Mouse (Mus musculus): ENCODE measurements around the gene Evx1.

Gene Evx1

GRCm38 (mm10) chr6:52313391-52314303, at the start of gene Evx1:
Gene Evx1, plus strand, starts transcription at chr6:52313498.
- no peak for DNase-seq (ENCODE audit: extremely low read depth, low read depth, low spot score)

- no peak for DNase-seq (ENCODE audit: extremely low read depth, low read depth, low spot score)
Observed at GRCm38 (mm10) chr6:52264106-52264790, 49.0 kb upstream of the Evx1 start.

- DNase-seq (ENCODE audit: extremely low read depth, low read depth, low spot score), result no peak
Observed at GRCm38 (mm10) chr6:52265306-52265912, 47.9 kb upstream of the Evx1 start.

GRCm38 (mm10) chr6:52265913-52266665, 47.2 kb upstream of the Evx1 start:
- no peak for DNase-seq (ENCODE audit: extremely low read depth, low read depth, low spot score)

- no peak for DNase-seq (ENCODE audit: extremely low read depth, low read depth, low spot score)
Observed at GRCm38 (mm10) chr6:52266666-52266985, 46.7 kb upstream of the Evx1 start.

GRCm38 (mm10) chr6:52267221-52267620, 46.1 kb upstream of the Evx1 start:
- no peak for DNase-seq (ENCODE audit: extremely low read depth, low read depth, low spot score)

GRCm38 (mm10) chr6:52267691-52268090, 45.6 kb upstream of the Evx1 start:
- no peak for DNase-seq (ENCODE audit: extremely low read depth, low read depth, low spot score)

GRCm38 (mm10) chr6:52268341-52268740, 45.0 kb upstream of the Evx1 start:
- no peak for DNase-seq (ENCODE audit: extremely low read depth, low read depth, low spot score)

- no peak for DNase-seq (ENCODE audit: extremely low read depth, low read depth, low spot score)
Observed at GRCm38 (mm10) chr6:52268756-52269155, 44.5 kb upstream of the Evx1 start.

GRCm38 (mm10) chr6:52270494-52271480, 42.5 kb upstream of the Evx1 start:
- DNase-seq (ENCODE audit: extremely low read depth, low read depth, low spot score), result no peak

GRCm38 (mm10) chr6:52272766-52273655, 40.3 kb upstream of the Evx1 start:
- DNase-seq (ENCODE audit: extremely low read depth, low read depth, low spot score), result no peak

GRCm38 (mm10) chr6:52273656-52274280, 39.5 kb upstream of the Evx1 start:
- DNase-seq (ENCODE audit: extremely low read depth, low read depth, low spot score), result no peak

GRCm38 (mm10) chr6:52274576-52274975, 38.7 kb upstream of the Evx1 start:
- no peak for DNase-seq (ENCODE audit: extremely low read depth, low read depth, low spot score)

GRCm38 (mm10) chr6:52275563-52276280, 37.6 kb upstream of the Evx1 start:
- no peak for DNase-seq (ENCODE audit: extremely low read depth, low read depth, low spot score)

- DNase-seq (ENCODE audit: extremely low read depth, low read depth, low spot score), result no peak
Observed at GRCm38 (mm10) chr6:52276382-52276781, 36.9 kb upstream of the Evx1 start.

- DNase-seq (ENCODE audit: extremely low read depth, low read depth, low spot score), result no peak
Observed at GRCm38 (mm10) chr6:52276920-52277319, 36.4 kb upstream of the Evx1 start.

- DNase-seq (ENCODE audit: extremely low read depth, low read depth, low spot score), result no peak
Observed at GRCm38 (mm10) chr6:52281084-52281483, 32.2 kb upstream of the Evx1 start.

- DNase-seq (ENCODE audit: extremely low read depth, low read depth, low spot score), result no peak
Observed at GRCm38 (mm10) chr6:52283896-52284295, 29.4 kb upstream of the Evx1 start.
